Mouse (Mus musculus) lung, embryonic 15.5 days (tissue): ENCODE data around the gene Ino80b. TPM values are rescaled to one million over a fixed set of nuclear protein-coding genes. Genes with fewer than 3 reads are reported as not detected.
"Not testable (repeated sequence)": the region's sequence is repeated elsewhere in the genome, so short reads cannot be mapped to it uniquely, and the experiment has no call there.

ENCODE experiments used
- ATAC-seq: fragments of 200-750 bp; cut with Nextera tagmentation; 2 replicates; pipeline ENCODE4 v1.8.0; 2017; ENCODE audit warnings: moderate number of reproducible peaks, borderline replicate concordance; ENCODE audit not compliant: low FRiP score, low TSS enrichment; ENCODE audit errors: extremely low read depth
- H3K27ac ChIP-seq: fragments of 300-500 bp; sonication (generic); 2 replicates; pipeline ENCODE4 v1.5.1; 2015; ENCODE audit warnings: moderate library complexity, mild to moderate bottlenecking, inconsistent platforms
- H3K27me3 ChIP-seq: fragments of 300-500 bp; sonication (generic); 2 replicates; pipeline ENCODE4 v1.6.1; 2015; ENCODE audit warnings: inconsistent platforms
- H3K36me3 ChIP-seq: fragments of 300-500 bp; sonication (generic); 2 replicates; pipeline ENCODE4 v1.6.1; 2015; ENCODE audit warnings: inconsistent platforms
- H3K4me1 ChIP-seq: fragments of 300-500 bp; sonication (generic); 2 replicates; pipeline ENCODE4 v1.6.1; 2015; ENCODE audit warnings: inconsistent platforms
- H3K4me2 ChIP-seq: fragments of 300-500 bp; sonication (generic); 2 replicates; pipeline ENCODE4 v1.6.1; 2015; ENCODE audit warnings: inconsistent platforms, mild to moderate bottlenecking, moderate library complexity
- H3K4me3 ChIP-seq: fragments of 300-500 bp; sonication (generic); 2 replicates; pipeline ENCODE4 v1.5.1; 2015; ENCODE audit warnings: mild to moderate bottlenecking, inconsistent platforms
- H3K9ac ChIP-seq: fragments of 300-500 bp; sonication (generic); 2 replicates; pipeline ENCODE4 v1.6.1; 2015; ENCODE audit warnings: inconsistent platforms
- H3K9me3 ChIP-seq: fragments of 300-500 bp; sonication (generic); 2 replicates; pipeline ENCODE4 v1.6.1; 2016; ENCODE audit warnings: inconsistent platforms
- WGBS: fragments of 180-500 bp; shearing (Covaris S2); methylation state at CpG from one replicate; pipeline ENCODE4 v1.1.7; 2015; 5-methylcytosine and 5-hydroxymethylcytosine counted together
- polyA plus RNA-seq: library from polyadenylated mRNA; unstranded; fragments of >200 nt; fragmentation: Nextera tagmentation; extraction: Ambion mirVana; gene quantifications from 2 replicates; pipeline ENCODE4 v1.2.1, GENCODE M21; 2015

The Ino80b gene
- polyA plus RNA-seq, result 13.5 and 15.2 TPM in 2 replicates

DNA sequence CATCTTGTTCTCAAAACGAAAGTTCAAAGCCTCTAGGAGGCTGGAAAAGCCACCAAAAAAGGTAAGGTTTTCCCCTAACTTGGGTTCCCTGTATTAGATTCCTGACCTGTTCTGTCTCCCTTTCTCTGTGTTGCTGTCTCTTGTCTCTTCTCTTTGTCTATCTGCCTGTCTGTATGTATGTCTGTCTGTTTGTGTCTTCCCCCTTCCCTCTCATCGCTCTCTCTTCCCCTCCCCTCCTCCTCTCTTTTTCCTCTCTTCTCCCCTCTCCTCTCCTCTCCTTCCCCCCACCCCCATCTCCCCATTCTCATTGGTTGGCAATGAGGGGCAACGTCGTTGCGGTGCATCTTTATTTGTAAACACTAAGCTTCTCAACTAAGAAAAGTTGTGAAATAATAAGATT is at the start of gene Ino80b:
Gene Ino80b, minus strand, starts transcription at position 101 of the 400 bp plus-strand sequence.
- no peaks in the 10 kb centered on the region for H3K9me3 ChIP-seq
- H3K27me3 ChIP-seq, result no peaks in the 10 kb centered on the region
- no peak for ATAC-seq
- H3K36me3 ChIP-seq, result no peaks in the 10 kb centered on the region
- H3K4me3 ChIP-seq, result peak within 1 kb of the TSS; percentile 68
- peak within 1 kb of the TSS; percentile 94 for H3K4me2 ChIP-seq
- H3K27ac ChIP-seq, result peak within 1 kb of the TSS; percentile 60
- H3K9ac ChIP-seq, result peak within 1 kb of the TSS; percentile 65
- 17% methylated on average over 5 of the region's 5 CpGs for WGBS
- H3K4me1 ChIP-seq, result peaks cover 33% of the 10 kb centered on the region

- no peak for ATAC-seq
- no peak overlapping the region for H3K9ac ChIP-seq
- WGBS, result 66% methylated on average over 9 of the region's 9 CpGs
Measured at GRCm38 (mm10) chr6:83172240-83172920, 47.1 kb upstream of the Ino80b start.

DNA sequence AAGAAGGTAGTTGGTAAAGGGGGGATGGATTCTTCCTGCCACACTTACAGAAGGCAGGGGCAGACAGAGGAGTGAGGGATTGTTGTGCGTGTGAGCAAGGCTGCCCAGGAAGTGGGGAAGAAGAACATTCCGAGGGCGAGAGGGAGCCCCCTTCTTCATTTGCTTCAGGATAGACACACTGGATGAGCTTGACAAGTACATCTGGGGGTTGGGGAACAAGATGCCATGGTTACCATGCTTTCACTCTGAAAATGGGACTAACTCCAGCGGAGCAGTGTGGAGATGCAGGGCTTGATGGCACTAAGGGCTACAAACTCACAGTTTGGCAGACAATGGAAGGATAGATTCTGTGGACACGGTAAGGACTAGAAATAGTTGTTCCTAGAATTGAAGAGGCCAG is 45.8 kb upstream of the Ino80b start:
- no peaks in the 10 kb centered on the region for H3K9me3 ChIP-seq
- ATAC-seq, result no peak
- no peak overlapping the region for H3K4me2 ChIP-seq
- H3K4me1 ChIP-seq, result peaks cover 17% of the 10 kb centered on the region
- H3K9ac ChIP-seq, result no peak overlapping the region
- no peaks in the 10 kb centered on the region; the same call in 1 of the 2 replicates for H3K36me3 ChIP-seq
- H3K4me3 ChIP-seq, result no peak overlapping the region
- 71% methylated on average over 5 of the region's 5 CpGs for WGBS
- no peaks in the 10 kb centered on the region for H3K27me3 ChIP-seq
- H3K27ac ChIP-seq, result no peak overlapping the region

More at GRCm38 (mm10) chr6:83172240-83172920, 47.1 kb upstream of the Ino80b start:
- peaks cover 6% of the 10 kb centered on the region; the same call in 1 of the 2 replicates for H3K4me1 ChIP-seq
- no peak overlapping the region for H3K4me2 ChIP-seq
- no peak overlapping the region for H3K4me3 ChIP-seq
- H3K36me3 ChIP-seq, result no peaks in the 10 kb centered on the region; the same call in 1 of the 2 replicates
- no peak overlapping the region for H3K27ac ChIP-seq
- no peaks in the 10 kb centered on the region for H3K27me3 ChIP-seq
- H3K9me3 ChIP-seq, result no peaks in the 10 kb centered on the region

DNA sequence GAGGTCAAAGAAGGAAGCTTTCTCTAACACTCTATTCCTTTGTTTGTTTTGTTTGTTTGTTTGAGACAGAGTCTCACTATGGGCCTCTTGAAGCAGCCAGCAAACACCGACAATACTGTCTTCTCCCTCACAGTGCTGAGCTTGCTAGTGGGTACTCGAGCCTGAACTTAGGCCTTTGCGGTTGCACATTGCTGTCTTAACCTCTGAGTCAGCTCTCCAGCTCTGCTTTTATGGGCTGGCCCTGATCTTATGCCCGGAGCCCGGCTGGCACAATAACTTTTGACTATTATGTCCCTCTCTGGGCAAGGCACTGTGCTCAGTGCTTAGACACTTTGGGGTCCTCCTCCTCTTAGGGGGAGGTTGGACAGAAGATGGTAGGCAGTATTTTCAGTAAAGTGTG is 44.6 kb upstream of the Ino80b start:
- ATAC-seq, result no peak
- H3K4me2 ChIP-seq, result no peak overlapping the region
- H3K4me1 ChIP-seq, result peaks cover 22% of the 10 kb centered on the region
- no peaks in the 10 kb centered on the region for H3K27me3 ChIP-seq
- H3K9me3 ChIP-seq, result no peaks in the 10 kb centered on the region
- no peaks in the 10 kb centered on the region; the same call in 1 of the 2 replicates for H3K36me3 ChIP-seq
- WGBS, result 59% methylated on average over 5 of the region's 5 CpGs
- no peak overlapping the region for H3K4me3 ChIP-seq
- H3K9ac ChIP-seq, result no peak overlapping the region
- no peak overlapping the region for H3K27ac ChIP-seq

DNA sequence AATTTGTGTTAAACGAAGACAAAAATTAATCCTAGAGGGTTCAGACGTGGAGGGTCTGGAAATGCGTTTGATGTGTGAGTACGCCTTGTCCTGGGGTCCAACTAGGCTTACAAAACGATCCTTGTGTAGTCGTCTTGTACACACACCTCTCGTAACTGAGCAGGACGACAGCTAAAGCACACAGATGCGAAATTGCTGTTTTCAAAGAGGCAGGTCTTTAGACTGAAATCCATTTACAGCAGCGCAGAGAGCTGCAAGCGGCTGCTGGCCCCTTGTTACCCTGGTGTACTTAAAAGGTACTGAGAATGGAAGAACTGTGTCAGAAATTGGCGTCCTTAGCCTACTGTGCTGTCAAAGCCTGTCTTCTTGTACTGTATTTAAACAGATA is 41.0 kb upstream of the Ino80b start:
- H3K27me3 ChIP-seq, result peaks cover 21% of the 10 kb centered on the region
- H3K36me3 ChIP-seq, result no peaks in the 10 kb centered on the region
- no peak for ATAC-seq
- WGBS, result under 1% methylated on average over 12 of the region's 12 CpGs
- peak overlapping the region; percentile 96 for H3K9ac ChIP-seq
- peak overlapping the region; percentile 79; the same call in 1 of the 2 replicates for H3K27ac ChIP-seq
- peak overlapping the region; percentile 69 for H3K4me2 ChIP-seq
- peak overlapping the region; percentile 93 for H3K4me3 ChIP-seq
- H3K9me3 ChIP-seq, result no peaks in the 10 kb centered on the region
- H3K4me1 ChIP-seq, result peaks cover 40% of the 10 kb centered on the region

DNA sequence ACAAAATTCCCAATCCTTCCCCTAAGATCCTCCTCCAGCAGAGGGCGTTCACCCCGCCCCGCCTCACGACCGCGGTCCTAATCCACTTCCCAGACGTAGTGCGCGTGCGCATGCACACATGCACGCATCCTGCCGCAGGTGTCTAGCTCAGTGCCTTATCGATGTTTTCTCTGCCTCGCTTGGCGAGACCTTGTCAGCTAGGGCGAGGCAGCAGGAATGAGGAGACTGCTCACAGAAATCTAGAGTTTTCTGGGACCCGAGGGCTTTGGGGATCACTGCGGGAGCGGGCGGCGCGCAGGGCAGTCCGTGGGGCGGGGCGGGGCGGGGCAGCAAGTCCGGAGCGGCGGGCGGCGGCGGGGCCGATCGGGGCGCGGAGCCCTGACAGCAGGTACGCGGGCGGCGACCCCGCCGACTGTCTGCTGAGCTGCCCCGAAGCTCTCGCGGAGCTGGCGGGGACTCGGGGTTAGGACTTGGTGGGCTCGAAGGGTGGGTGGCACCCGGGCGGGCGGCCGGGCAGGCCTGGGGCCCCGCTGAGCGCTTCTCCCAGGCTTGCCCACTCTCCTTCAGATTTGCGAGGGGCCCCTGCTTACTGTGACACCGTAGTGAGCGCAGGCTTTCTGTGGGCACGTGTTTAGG is 40.5 kb upstream of the Ino80b start, which contains the start of gene Dctn1:
Gene Dctn1, plus strand, starts transcription at position 314 of the 636 bp plus-strand sequence.
- peaks cover 43% of the 10 kb centered on the region for H3K4me1 ChIP-seq
- H3K4me3 ChIP-seq, result peak within 1 kb of the TSS; percentile 93
- no peaks in the 10 kb centered on the region for H3K9me3 ChIP-seq
- peak; percentile 86 for ATAC-seq
- H3K27me3 ChIP-seq, result peaks cover 26% of the 10 kb centered on the region
- peak within 1 kb of the TSS; percentile 96 for H3K9ac ChIP-seq
- under 1% methylated on average over 48 of the region's 58 CpGs for WGBS
- H3K36me3 ChIP-seq, result no peaks in the 10 kb centered on the region
- peak within 1 kb of the TSS; percentile 69 for H3K4me2 ChIP-seq
- H3K27ac ChIP-seq, result peak within 1 kb of the TSS; percentile 79

- Histone ChIP-seq H3K36me3 (no peaks in the 10 kb centered on the region), H3K4me2 (peak overlapping the region; percentile 69), H3K27ac (peak overlapping the region; percentile 54), H3K4me1 (peaks cover 40% of the 10 kb centered on the region), H3K9ac (peak overlapping the region; percentile 96), H3K9me3 (no peaks in the 10 kb centered on the region), H3K4me3 (peak overlapping the region; percentile 93), H3K27me3 (peaks cover 32% of the 10 kb centered on the region)
- ATAC-seq, result no peak
- WGBS, result 3% methylated on average over 6 of the region's 6 CpGs
Measured at GRCm38 (mm10) chr6:83165026-83165606, 39.9 kb upstream of the Ino80b start.

GRCm38 (mm10) chr6:83162701-83163100 is 37.5 kb upstream of the Ino80b start:
- ATAC-seq, result no peak
- Histone ChIP-seq H3K9me3 (no peaks in the 10 kb centered on the region), H3K36me3 (no peaks in the 10 kb centered on the region), H3K4me2 (peak overlapping the region; percentile 85), H3K9ac (peak overlapping the region; percentile 37; the same call in 1 of the 2 replicates), H3K4me1 (peaks cover 39% of the 10 kb centered on the region), H3K27me3 (peaks cover 35% of the 10 kb centered on the region), H3K27ac (no peak overlapping the region), H3K4me3 (peak overlapping the region; percentile 43)
- 0% methylated on average over 8 of the region's 8 CpGs for WGBS

DNA sequence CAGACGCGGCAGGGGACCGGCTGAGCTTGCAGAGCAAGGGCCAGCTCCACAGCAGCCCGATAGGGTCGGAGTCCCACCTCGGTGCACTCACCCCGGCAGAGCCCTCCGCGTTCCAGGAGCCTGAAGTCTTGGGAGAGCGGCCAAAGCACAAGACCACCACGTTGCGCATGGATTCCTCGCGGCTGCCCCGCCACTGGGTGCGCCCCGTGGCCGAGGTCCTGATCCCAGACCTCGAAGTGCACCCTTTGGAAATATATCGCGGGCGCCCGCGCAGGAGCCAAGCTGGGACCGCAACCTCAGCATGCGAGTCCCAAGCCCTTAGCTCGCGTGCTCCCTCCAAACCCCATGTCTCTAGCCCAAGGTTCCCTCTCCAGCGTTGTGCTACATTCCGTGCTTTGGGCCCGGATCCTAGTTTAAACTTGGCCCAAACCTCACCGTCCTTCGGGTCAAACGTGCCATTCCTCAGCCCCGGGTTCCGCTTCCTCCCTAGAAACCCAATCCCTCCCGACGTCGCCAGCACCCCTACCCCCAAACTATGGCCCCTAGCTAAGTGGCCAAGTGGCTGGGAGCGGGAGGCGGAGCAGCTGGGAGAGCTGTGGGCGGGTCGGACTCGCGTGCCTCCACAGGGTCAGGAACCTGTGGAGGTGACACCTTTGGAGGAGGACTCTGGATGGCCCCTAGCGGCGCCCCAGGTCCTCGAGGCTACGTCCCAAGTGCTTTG is 36.9 kb upstream of the Ino80b start:
- H3K27ac ChIP-seq, result no peak overlapping the region
- H3K4me3 ChIP-seq, result peak overlapping the region; percentile 43
- no peaks in the 10 kb centered on the region for H3K9me3 ChIP-seq
- 1% methylated on average over 49 of the region's 49 CpGs for WGBS
- H3K4me2 ChIP-seq, result peak overlapping the region; percentile 85
- ATAC-seq, result no peak
- peaks cover 34% of the 10 kb centered on the region for H3K4me1 ChIP-seq
- H3K9ac ChIP-seq, result peak overlapping the region; percentile 37
- no peaks in the 10 kb centered on the region for H3K36me3 ChIP-seq
- H3K27me3 ChIP-seq, result peaks cover 35% of the 10 kb centered on the region

GRCm38 (mm10) chr6:83161442-83161841 is 36.2 kb upstream of the Ino80b start:
- Histone ChIP-seq H3K27ac (no peak overlapping the region), H3K4me2 (peak overlapping the region; percentile 85), H3K27me3 (peaks cover 35% of the 10 kb centered on the region), H3K36me3 (no peaks in the 10 kb centered on the region), H3K4me1 (peaks cover 27% of the 10 kb centered on the region), H3K4me3 (peak overlapping the region; percentile 43), H3K9ac (peak overlapping the region; percentile 37), H3K9me3 (no peaks in the 10 kb centered on the region)
- 8% methylated on average over 19 of the region's 19 CpGs for WGBS
- no peak for ATAC-seq

DNA sequence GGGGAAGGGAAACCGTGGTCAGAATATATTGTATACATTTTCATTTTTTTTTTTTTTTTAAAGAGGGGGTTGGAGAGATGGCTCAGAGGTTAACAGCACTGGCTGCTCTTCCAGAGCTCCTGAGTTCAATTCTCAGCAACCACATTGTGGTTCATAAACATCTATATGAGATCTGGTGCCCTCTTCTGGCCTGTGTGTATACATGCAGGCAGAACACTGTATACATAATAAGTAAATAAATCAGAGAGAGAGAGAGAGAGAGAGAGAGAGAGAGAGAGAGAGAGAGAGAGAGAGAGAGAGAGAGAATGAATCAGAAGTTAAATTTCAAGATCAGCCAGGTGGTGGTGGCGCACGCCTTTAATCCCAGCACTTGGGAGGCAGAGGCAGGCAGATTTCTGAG is 34.2 kb upstream of the Ino80b start:
- not testable (repeated sequence) for ATAC-seq, H3K27ac ChIP-seq, H3K9me3 ChIP-seq, H3K4me2 ChIP-seq, H3K36me3 ChIP-seq, H3K4me3 ChIP-seq, H3K9ac ChIP-seq
- Histone ChIP-seq H3K4me1 (peaks cover 29% of the 10 kb centered on the region), H3K27me3 (peaks cover 35% of the 10 kb centered on the region)
- 35% methylated on average over 3 of the region's 3 CpGs for WGBS
